Mouse (Mus musculus) limb, embryonic 13.5 days (tissue): ENCODE results near the gene Tor3a. TPM values are rescaled to one million over a fixed set of nuclear protein-coding genes. Genes with fewer than 3 reads are reported as not detected.

Source experiments
- polyA plus RNA-seq: library from polyadenylated mRNA; unstranded; fragments of >200 nt; fragmentation: Nextera tagmentation; extraction: Ambion mirVana; gene quantifications from 2 replicates; pipeline ENCODE4 v1.2.1, GENCODE M21; 2015

The Tor3a gene
- polyA plus RNA-seq, 1 experiment from 2014 or later, result 8.3 TPM

Other genes starting within 250 kb of the Tor3a start
- gene Soat1, start 200.0 kb downstream of the Tor3a start, polyA plus RNA-seq, result 30.4 and 32.3 TPM in 2 replicates
- 0.72 and 0.74 TPM in 2 replicates for gene Gm10031, start 150.3 kb downstream of the Tor3a start, polyA plus RNA-seq
- 5.3 and 5.5 TPM in 2 replicates for gene Abl2, start 115.6 kb downstream of the Tor3a start, polyA plus RNA-seq
- 24.3 and 27.7 TPM in 2 replicates for gene Fam20b, start 44.7 kb upstream of the Tor3a start, polyA plus RNA-seq
- gene Angptl1, start 164.2 kb upstream of the Tor3a start, polyA plus RNA-seq, result 60.4 and 66.1 TPM in 2 replicates